Mouse (Mus musculus) kidney, embryonic 15.5 days (tissue): ENCODE measurements at regions not wholly inside any gene's neighbourhood (a gene's known extent, or its start where the extent isn't known, plus 50 kb on each side); places are given as distances from the start of the nearest gene placed in this dataset.

Experiments
- ATAC-seq: fragments of 200-750 bp; cut with Nextera tagmentation; replicated peaks from 2 replicates; pipeline ENCODE4 v1.8.0; 2017; ENCODE audit warnings: moderate TSS enrichment; ENCODE audit not compliant: low FRiP score
- H3K27ac ChIP-seq: fragments of 300-500 bp; sonication (generic); 2 replicates; pipeline ENCODE4 v1.5.1; 2015; ENCODE audit warnings: mild to moderate bottlenecking, inconsistent platforms
- H3K27me3 ChIP-seq: fragments of 300-500 bp; sonication (generic); 2 replicates; pipeline ENCODE4 v1.6.1; 2015; ENCODE audit warnings: inconsistent platforms
- H3K36me3 ChIP-seq: fragments of 300-500 bp; sonication (generic); 2 replicates; pipeline ENCODE4 v1.6.1; 2015; ENCODE audit warnings: inconsistent platforms
- H3K4me1 ChIP-seq: fragments of 300-500 bp; sonication (generic); 2 replicates; pipeline ENCODE4 v1.6.1; 2015; ENCODE audit warnings: inconsistent platforms
- H3K4me2 ChIP-seq: fragments of 300-500 bp; sonication (generic); 2 replicates; pipeline ENCODE4 v1.6.1; 2015; ENCODE audit warnings: moderate library complexity, mild to moderate bottlenecking, inconsistent platforms
- H3K4me3 ChIP-seq: fragments of 300-500 bp; sonication (generic); replicated peaks from 2 replicates; pipeline ENCODE4 v1.5.1; 2015; ENCODE audit warnings: mild to moderate bottlenecking, inconsistent platforms
- H3K9ac ChIP-seq: fragments of 300-500 bp; sonication (generic); 2 replicates; pipeline ENCODE4 v1.6.1; 2015; ENCODE audit warnings: mild to moderate bottlenecking, inconsistent platforms
- H3K9me3 ChIP-seq: fragments of 300-500 bp; sonication (generic); replicated peaks from 2 replicates; pipeline ENCODE4 v1.6.1; 2016; ENCODE audit warnings: inconsistent platforms
- WGBS: fragments of 180-500 bp; shearing (Covaris S2); methylation state at CpG from one replicate; pipeline ENCODE4 v1.1.7; 2015; ENCODE audit warnings: mixed read lengths; 5-methylcytosine and 5-hydroxymethylcytosine counted together

- 76% methylated on average over 4 of the region's 4 CpGs for WGBS
- ATAC-seq, result no peak
- H3K27me3 ChIP-seq, result no peaks in the 10 kb centered on the region
- no peak overlapping the region for H3K4me2 ChIP-seq
- no peaks in the 10 kb centered on the region for H3K9me3 ChIP-seq
- no peak overlapping the region for H3K4me3 ChIP-seq
- H3K27ac ChIP-seq, result no peak overlapping the region
- H3K4me1 ChIP-seq, result no peaks in the 10 kb centered on the region
- H3K9ac ChIP-seq, result no peak overlapping the region
- no peaks in the 10 kb centered on the region for H3K36me3 ChIP-seq
Measured at GRCm38 (mm10) chr1:154093549-154093948, 107.4 kb upstream of the Zfp648 start.

- H3K27ac ChIP-seq, result no peak overlapping the region
- H3K4me2 ChIP-seq, result no peak overlapping the region
- no peak overlapping the region for H3K9ac ChIP-seq
- no peaks in the 10 kb centered on the region for H3K4me1 ChIP-seq
- no peaks in the 10 kb centered on the region for H3K36me3 ChIP-seq
- no peaks in the 10 kb centered on the region for H3K9me3 ChIP-seq
- no peak for ATAC-seq
- H3K4me3 ChIP-seq, result no peak overlapping the region
- H3K27me3 ChIP-seq, result no peaks in the 10 kb centered on the region
- WGBS, result 80% methylated on average over 5 of the region's 5 CpGs
Measured at GRCm38 (mm10) chr1:154094357-154094756, 106.6 kb upstream of the Zfp648 start.

- H3K36me3 ChIP-seq, result no peaks in the 10 kb centered on the region
- 87% methylated on average over 7 of the region's 7 CpGs for WGBS
- H3K9ac ChIP-seq, result no peak overlapping the region
- no peaks in the 10 kb centered on the region for H3K9me3 ChIP-seq
- no peaks in the 10 kb centered on the region for H3K27me3 ChIP-seq
- no peak for ATAC-seq
- no peak overlapping the region for H3K27ac ChIP-seq
- H3K4me1 ChIP-seq, result no peaks in the 10 kb centered on the region
- H3K4me3 ChIP-seq, result no peak overlapping the region
- H3K4me2 ChIP-seq, result no peak overlapping the region
Measured at GRCm38 (mm10) chr1:154096113-154096512, 104.9 kb upstream of the Zfp648 start.

GRCm38 (mm10) chr1:154096911-154097310 lies 104.1 kb upstream of the Zfp648 start:
- Histone ChIP-seq H3K27me3 (no peaks in the 10 kb centered on the region), H3K4me2 (no peak overlapping the region), H3K27ac (no peak overlapping the region), H3K9me3 (no peaks in the 10 kb centered on the region), H3K4me3 (no peak overlapping the region), H3K36me3 (no peaks in the 10 kb centered on the region), H3K4me1 (no peaks in the 10 kb centered on the region), H3K9ac (no peak overlapping the region)
- 92% methylated on average over 2 of the region's 2 CpGs for WGBS
- no peak for ATAC-seq

DNA sequence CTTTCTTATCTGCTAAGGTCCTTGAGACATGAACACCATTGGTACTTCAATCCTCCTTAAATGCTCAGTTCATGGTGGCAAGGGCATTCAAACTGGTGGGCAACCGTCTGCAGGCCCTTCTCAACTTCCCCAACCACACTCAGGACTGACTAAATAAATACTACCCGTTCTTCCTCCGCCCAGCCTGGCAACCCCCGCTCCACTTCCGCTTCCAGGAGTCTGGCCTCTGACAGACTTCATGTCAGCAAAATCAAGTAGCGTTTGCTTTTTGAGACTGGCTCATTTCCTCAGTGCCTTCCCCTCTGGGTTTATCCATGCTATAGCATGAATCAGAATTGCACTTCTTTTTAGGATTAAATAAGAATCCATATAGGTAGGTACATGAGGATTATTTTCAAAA lies 103.3 kb upstream of the Zfp648 start:
- peak overlapping the region; percentile 45; the same call in 1 of the 2 replicates for H3K27ac ChIP-seq
- no peak overlapping the region for H3K4me3 ChIP-seq
- H3K4me2 ChIP-seq, result no peak overlapping the region
- H3K9me3 ChIP-seq, result no peaks in the 10 kb centered on the region
- H3K4me1 ChIP-seq, result peaks cover 1% of the 10 kb centered on the region
- ATAC-seq, result no peak
- 45% methylated on average over 6 of the region's 6 CpGs for WGBS
- H3K27me3 ChIP-seq, result no peaks in the 10 kb centered on the region
- no peaks in the 10 kb centered on the region for H3K36me3 ChIP-seq
- H3K9ac ChIP-seq, result no peak overlapping the region

DNA sequence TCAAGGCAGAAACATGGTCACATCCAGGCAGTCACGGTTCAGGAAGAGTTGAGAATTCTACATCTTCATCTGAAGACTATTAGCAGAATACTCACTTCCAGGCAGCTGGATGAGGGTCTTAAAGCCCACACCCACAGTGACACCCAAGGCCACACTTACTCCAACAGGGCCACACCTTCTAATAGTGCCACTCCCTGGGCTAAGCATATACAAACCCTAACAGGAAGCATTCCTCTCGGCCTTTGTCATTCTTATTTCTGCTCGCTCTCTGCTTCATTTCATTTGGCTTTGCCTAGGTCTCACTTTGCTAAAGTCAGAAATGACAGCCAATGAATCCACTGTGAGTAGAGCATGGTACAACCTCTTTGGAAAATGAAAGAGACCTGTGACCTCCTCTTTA lies 100.4 kb upstream of the Zfp648 start:
- no peak for ATAC-seq
- no peaks in the 10 kb centered on the region for H3K27me3 ChIP-seq
- H3K4me2 ChIP-seq, result no peak overlapping the region
- 84% methylated on average over 3 of the region's 3 CpGs for WGBS
- peaks cover 13% of the 10 kb centered on the region for H3K4me1 ChIP-seq
- no peak overlapping the region for H3K27ac ChIP-seq
- no peaks in the 10 kb centered on the region for H3K9me3 ChIP-seq
- no peaks in the 10 kb centered on the region for H3K36me3 ChIP-seq
- H3K9ac ChIP-seq, result no peak overlapping the region
- no peak overlapping the region for H3K4me3 ChIP-seq

DNA sequence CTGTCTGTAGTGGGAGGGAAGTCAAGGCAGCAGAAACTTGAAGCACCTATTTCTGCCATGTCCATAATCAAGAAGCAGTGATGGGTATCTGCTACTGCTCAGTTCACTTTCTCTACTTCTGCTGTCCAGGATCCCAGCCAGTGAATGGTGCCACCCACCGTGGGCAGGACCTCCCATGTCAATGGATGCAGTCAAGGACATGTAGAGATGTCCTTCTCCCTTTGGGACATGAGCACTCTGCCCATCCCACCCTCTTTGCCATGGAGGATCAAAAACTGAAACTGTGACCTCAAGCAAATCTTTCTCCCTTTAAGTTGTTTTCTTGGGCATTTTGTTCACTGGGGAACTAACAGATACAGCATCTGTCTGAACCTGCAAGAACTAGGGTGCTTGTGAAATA lies 99.6 kb upstream of the Zfp648 start:
- WGBS, result 94% methylated on average over 1 of the region's 1 CpGs

DNA sequence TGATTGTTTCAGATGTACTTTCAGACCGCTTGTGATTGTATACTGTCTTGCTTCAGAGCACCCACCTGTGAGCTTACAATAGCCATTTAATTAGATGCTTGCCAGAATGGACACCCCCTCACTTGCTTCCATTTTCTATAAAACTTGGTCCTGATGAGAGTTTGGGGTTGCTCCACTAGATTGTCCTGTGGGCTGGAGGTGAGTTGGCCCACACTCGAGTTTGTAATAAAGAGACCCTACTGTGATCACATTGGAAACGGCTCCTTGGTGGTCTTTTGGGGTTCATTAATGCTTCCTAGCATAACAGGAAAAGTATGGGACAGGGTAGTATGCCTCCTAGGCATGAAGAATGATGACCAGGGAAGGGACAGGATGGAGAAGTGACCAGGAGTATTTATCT lies 98.8 kb upstream of the Zfp648 start:
- H3K27ac ChIP-seq, result no peak overlapping the region
- peaks cover 13% of the 10 kb centered on the region for H3K4me1 ChIP-seq
- H3K27me3 ChIP-seq, result no peaks in the 10 kb centered on the region
- no peak overlapping the region for H3K9ac ChIP-seq
- no peak for ATAC-seq
- no peaks in the 10 kb centered on the region for H3K36me3 ChIP-seq
- H3K4me2 ChIP-seq, result no peak overlapping the region
- H3K9me3 ChIP-seq, result no peaks in the 10 kb centered on the region
- H3K4me3 ChIP-seq, result no peak overlapping the region
- WGBS, result 79% methylated on average over 3 of the region's 3 CpGs

More for the DNA sequence above, 99.6 kb upstream of the Zfp648 start:
- H3K9me3 ChIP-seq, result no peaks in the 10 kb centered on the region
- no peak overlapping the region for H3K4me2 ChIP-seq
- no peak overlapping the region for H3K27ac ChIP-seq
- no peaks in the 10 kb centered on the region for H3K36me3 ChIP-seq
- no peak overlapping the region for H3K9ac ChIP-seq
- no peak overlapping the region for H3K4me3 ChIP-seq
- no peak for ATAC-seq
- H3K27me3 ChIP-seq, result no peaks in the 10 kb centered on the region
- H3K4me1 ChIP-seq, result peaks cover 13% of the 10 kb centered on the region

DNA sequence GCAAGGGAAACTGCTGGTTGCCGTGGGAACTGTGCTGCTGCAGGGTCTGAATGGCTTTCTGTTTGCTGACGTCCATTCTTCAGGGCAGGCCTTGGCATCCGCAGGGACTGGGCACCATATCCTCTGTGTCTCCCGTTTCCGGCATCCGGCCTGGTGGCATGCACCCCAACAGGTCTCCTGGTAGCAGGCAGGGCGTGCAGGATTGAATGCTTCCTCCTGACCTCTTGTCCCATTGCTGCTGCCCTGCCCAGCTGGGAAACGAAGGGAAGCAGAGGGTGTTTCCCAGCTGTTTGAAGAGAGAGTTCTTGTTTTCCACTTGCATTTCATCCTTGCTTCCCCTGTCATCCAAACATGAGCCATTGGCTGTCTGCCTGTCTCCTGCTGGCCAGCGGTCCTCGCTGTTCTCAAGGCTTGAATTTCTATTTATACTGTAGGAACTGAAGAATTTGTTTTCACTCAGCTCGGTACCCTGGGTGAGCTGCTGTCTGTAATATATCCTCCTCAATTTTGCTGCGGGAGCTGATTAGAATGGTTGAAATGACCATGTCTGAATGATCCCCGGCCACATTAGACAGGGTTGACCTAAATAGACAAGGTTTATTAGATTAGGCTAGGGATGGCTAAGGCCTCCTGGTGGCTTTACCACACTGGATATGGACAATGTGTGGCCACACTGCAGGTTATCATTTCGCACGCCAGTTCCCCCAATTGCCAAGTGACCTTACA lies 98.0 kb upstream of the Zfp648 start:
- Histone ChIP-seq H3K9me3 (no peaks in the 10 kb centered on the region), H3K4me1 (peaks cover 13% of the 10 kb centered on the region), H3K4me3 (no peak overlapping the region), H3K27me3 (no peaks in the 10 kb centered on the region), H3K4me2 (peak overlapping the region; percentile 31), H3K36me3 (no peaks in the 10 kb centered on the region), H3K9ac (no peak overlapping the region), H3K27ac (peak overlapping the region; percentile 6; the same call in 1 of the 2 replicates)
- ATAC-seq, result peak; percentile 69
- 29% methylated on average over 15 of the region's 15 CpGs for WGBS

GRCm38 (mm10) chr1:154103597-154103923 lies 97.4 kb upstream of the Zfp648 start:
- no peak overlapping the region for H3K9ac ChIP-seq
- H3K4me2 ChIP-seq, result no peak overlapping the region
- peak overlapping the region; percentile 6; the same call in 1 of the 2 replicates for H3K27ac ChIP-seq
- ATAC-seq, result no peak
- no peaks in the 10 kb centered on the region for H3K27me3 ChIP-seq
- 48% methylated on average over 5 of the region's 5 CpGs for WGBS
- no peak overlapping the region for H3K4me3 ChIP-seq
- H3K4me1 ChIP-seq, result peaks cover 13% of the 10 kb centered on the region
- no peaks in the 10 kb centered on the region for H3K36me3 ChIP-seq
- H3K9me3 ChIP-seq, result no peaks in the 10 kb centered on the region

GRCm38 (mm10) chr1:154104006-154104600 lies 96.9 kb upstream of the Zfp648 start:
- Histone ChIP-seq H3K27me3 (no peaks in the 10 kb centered on the region), H3K4me3 (no peak overlapping the region), H3K36me3 (no peaks in the 10 kb centered on the region), H3K27ac (0 out of 2 replicates have a peak overlapping the region, but pooled peaks have one; percentile 6), H3K9me3 (no peaks in the 10 kb centered on the region), H3K9ac (no peak overlapping the region), H3K4me1 (peaks cover 13% of the 10 kb centered on the region), H3K4me2 (no peak overlapping the region)
- ATAC-seq, result no peak
- 83% methylated on average over 4 of the region's 4 CpGs for WGBS

- Histone ChIP-seq H3K27ac (no peak overlapping the region), H3K36me3 (no peaks in the 10 kb centered on the region), H3K4me1 (peaks cover 13% of the 10 kb centered on the region), H3K4me3 (no peak overlapping the region), H3K4me2 (no peak overlapping the region), H3K27me3 (no peaks in the 10 kb centered on the region), H3K9me3 (no peaks in the 10 kb centered on the region), H3K9ac (no peak overlapping the region)
- 71% methylated on average over 1 of the region's 1 CpGs for WGBS
- ATAC-seq, result no peak
Measured at GRCm38 (mm10) chr1:154104779-154105178, 96.2 kb upstream of the Zfp648 start.

- H3K9me3 ChIP-seq, result no peaks in the 10 kb centered on the region
- no peaks in the 10 kb centered on the region for H3K36me3 ChIP-seq
- no peak for ATAC-seq
- no peaks in the 10 kb centered on the region for H3K27me3 ChIP-seq
- H3K4me3 ChIP-seq, result no peak overlapping the region
- no peak overlapping the region for H3K9ac ChIP-seq
- H3K27ac ChIP-seq, result no peak overlapping the region
- peaks cover 4% of the 10 kb centered on the region for H3K4me1 ChIP-seq
- H3K4me2 ChIP-seq, result no peak overlapping the region
- WGBS, result 75% methylated on average over 3 of the region's 3 CpGs
Measured at GRCm38 (mm10) chr1:154112500-154112899, 88.5 kb upstream of the Zfp648 start.
